Mouse (Mus musculus): Measurements from ENCODE around the gene Wdcp. TPM values are rescaled to one million over a fixed set of nuclear protein-coding genes. Genes with fewer than 3 reads are reported as not detected.

Wdcp gene
- polyA plus RNA-seq, 1 experiment from 2014 or later = 15.0 TPM

GRCm38 (mm10) chr12:4888739-4889138, 45.6 kb downstream of the Wdcp start:
- Histone ChIP-seq H3K9ac (no peak overlapping the region), H3K4me2 (no peak overlapping the region), H3K36me3 (peaks cover 5% of the 10 kb centered on the region; the same call in 1 of the 2 replicates), H3K27ac (no peak overlapping the region), H3K4me3 (no peak overlapping the region), H3K4me1 (replicated peaks) (peaks cover 4% of the 10 kb centered on the region), H3K9me3 (replicated peaks) (no peaks in the 10 kb centered on the region), H3K27me3 (no peaks in the 10 kb centered on the region)
- ATAC-seq (replicated peaks; ENCODE audit: insufficient number of reproducible peaks, insufficient read depth, low FRiP score, low read depth) = no peak

GRCm38 (mm10) chr12:4889251-4889650, 46.1 kb downstream of the Wdcp start:
- Histone ChIP-seq H3K27ac (no peak overlapping the region), H3K4me2 (no peak overlapping the region), H3K36me3 (peaks cover 9% of the 10 kb centered on the region), H3K27me3 (no peaks in the 10 kb centered on the region), H3K9me3 (replicated peaks) (no peaks in the 10 kb centered on the region), H3K4me1 (replicated peaks) (peaks cover 4% of the 10 kb centered on the region), H3K9ac (no peak overlapping the region), H3K4me3 (no peak overlapping the region)
- WGBS = 58% methylated on average over 2 of the region's 2 CpGs
- ATAC-seq (replicated peaks; ENCODE audit: insufficient number of reproducible peaks, insufficient read depth, low FRiP score, low read depth) = no peak

GRCm38 (mm10) chr12:4889891-4890290, 46.8 kb downstream of the Wdcp start:
- Histone ChIP-seq H3K36me3 (peaks cover 12% of the 10 kb centered on the region), H3K27ac (no peak overlapping the region), H3K9me3 (replicated peaks) (no peaks in the 10 kb centered on the region), H3K9ac (no peak overlapping the region), H3K4me2 (no peak overlapping the region), H3K4me3 (no peak overlapping the region), H3K4me1 (replicated peaks) (peaks cover 4% of the 10 kb centered on the region), H3K27me3 (no peaks in the 10 kb centered on the region)
- no peak for ATAC-seq (replicated peaks; ENCODE audit: insufficient number of reproducible peaks, insufficient read depth, low FRiP score, low read depth)
- 84% methylated on average over 1 of the region's 1 CpGs for WGBS

GRCm38 (mm10) chr12:4898024-4898423, 54.9 kb downstream of the Wdcp start:
- Histone ChIP-seq H3K27me3 (no peaks in the 10 kb centered on the region), H3K9ac (no peak overlapping the region), H3K4me2 (no peak overlapping the region), H3K27ac (no peak overlapping the region), H3K9me3 (replicated peaks) (no peaks in the 10 kb centered on the region; the same call in 1 of the 2 replicates), H3K4me1 (replicated peaks) (no peaks in the 10 kb centered on the region), H3K36me3 (peaks cover 9% of the 10 kb centered on the region), H3K4me3 (no peak overlapping the region)
- WGBS = 96% methylated on average over 5 of the region's 5 CpGs
- ATAC-seq (replicated peaks; ENCODE audit: insufficient number of reproducible peaks, insufficient read depth, low FRiP score, low read depth) = no peak

GRCm38 (mm10) chr12:4905946-4906345, 62.8 kb downstream of the Wdcp start:
- WGBS = 79% methylated on average over 7 of the region's 7 CpGs
- no peak for ATAC-seq (replicated peaks; ENCODE audit: insufficient number of reproducible peaks, insufficient read depth, low FRiP score, low read depth)
- Histone ChIP-seq H3K27me3 (no peaks in the 10 kb centered on the region), H3K9ac (no peak overlapping the region), H3K4me2 (no peak overlapping the region), H3K27ac (no peak overlapping the region), H3K4me1 (replicated peaks) (no peaks in the 10 kb centered on the region), H3K9me3 (replicated peaks) (no peaks in the 10 kb centered on the region), H3K4me3 (no peak overlapping the region), H3K36me3 (0 out of 2 replicates have a peak, but pooled peaks cover 3% of the 10 kb centered on the region)

GRCm38 (mm10) chr12:4906476-4906875, 63.4 kb downstream of the Wdcp start:
- WGBS = 46% methylated on average over 7 of the region's 7 CpGs
- Histone ChIP-seq H3K27me3 (no peaks in the 10 kb centered on the region), H3K4me2 (peak overlapping the region; percentile 91), H3K36me3 (0 out of 2 replicates have a peak, but pooled peaks cover 3% of the 10 kb centered on the region), H3K4me1 (replicated peaks) (no peaks in the 10 kb centered on the region), H3K9me3 (replicated peaks) (no peaks in the 10 kb centered on the region), H3K27ac (peak overlapping the region; percentile 91), H3K4me3 (peak overlapping the region; percentile 89), H3K9ac (peak overlapping the region; percentile 93)
- no peak for ATAC-seq (replicated peaks; ENCODE audit: insufficient number of reproducible peaks, insufficient read depth, low FRiP score, low read depth)

GRCm38 (mm10) chr12:4906951-4907906, 64.1 kb downstream of the Wdcp start, which contains the start of gene Ubxn2a:
TSS of gene Ubxn2a (minus strand) at chr12:4907705.
- H3K9me3 ChIP-seq (replicated peaks) = no peaks in the 10 kb centered on the region
- peak within 1 kb of the TSS; percentile 89 for H3K4me3 ChIP-seq
- peak within 1 kb of the TSS; percentile 91 for H3K27ac ChIP-seq
- no peaks in the 10 kb centered on the region for H3K27me3 ChIP-seq
- WGBS = under 1% methylated on average over 110 of the region's 125 CpGs
- H3K4me1 ChIP-seq (replicated peaks) = no peaks in the 10 kb centered on the region
- H3K9ac ChIP-seq = peak within 1 kb of the TSS; percentile 93
- peak within 1 kb of the TSS; percentile 91 for H3K4me2 ChIP-seq
- peak; percentile 95 for ATAC-seq (replicated peaks; ENCODE audit: insufficient number of reproducible peaks, insufficient read depth, low FRiP score, low read depth)
- H3K36me3 ChIP-seq = no peaks in the 10 kb centered on the region

GRCm38 (mm10) chr12:4908391-4908790, 65.3 kb downstream of the Wdcp start:
- Histone ChIP-seq H3K36me3 (no peaks in the 10 kb centered on the region), H3K9me3 (replicated peaks) (no peaks in the 10 kb centered on the region), H3K4me1 (replicated peaks) (no peaks in the 10 kb centered on the region), H3K9ac (no peak overlapping the region), H3K4me3 (no peak overlapping the region), H3K27ac (no peak overlapping the region), H3K4me2 (no peak overlapping the region), H3K27me3 (no peaks in the 10 kb centered on the region)
- WGBS = 86% methylated on average over 7 of the region's 7 CpGs
- ATAC-seq (replicated peaks; ENCODE audit: insufficient number of reproducible peaks, insufficient read depth, low FRiP score, low read depth) = no peak

Other genes starting within 250 kb of the Wdcp start
- 0.15 and 0.19 TPM in 2 replicates for gene Fam228a, start 104.9 kb upstream of the Wdcp start, polyA plus RNA-seq (2015; fragmentation: Nextera tagmentation; extraction: Ambion mirVana)
- gene Pfn4, start 74.3 kb upstream of the Wdcp start, polyA plus RNA-seq (2015; fragmentation: Nextera tagmentation; extraction: Ambion mirVana) = 1.9 and 2.0 TPM in 2 replicates
- 2.1 and 3.0 TPM in 2 replicates for gene Fam228b, start 74.0 kb upstream of the Wdcp start, polyA plus RNA-seq (2015; fragmentation: Nextera tagmentation; extraction: Ambion mirVana)
- gene Sf3b6, start 25.8 kb upstream of the Wdcp start, polyA plus RNA-seq (2015; fragmentation: Nextera tagmentation; extraction: Ambion mirVana) = 97.9 and 107 TPM in 2 replicates
- 8.9 and 10.5 TPM in 2 replicates for gene Fkbp1b, start 1.7 kb upstream of the Wdcp start, polyA plus RNA-seq (2015; fragmentation: Nextera tagmentation; extraction: Ambion mirVana)
- gene Mfsd2b, start 31.1 kb downstream of the Wdcp start, polyA plus RNA-seq (2015; fragmentation: Nextera tagmentation; extraction: Ambion mirVana) = 1.4 and 2.2 TPM in 2 replicates
- 30.1 and 32.1 TPM in 2 replicates for gene Ubxn2a, start 64.4 kb downstream of the Wdcp start, polyA plus RNA-seq (2015; fragmentation: Nextera tagmentation; extraction: Ambion mirVana)
- 6.0 and 6.9 TPM in 2 replicates for gene Atad2b, start 74.0 kb downstream of the Wdcp start, polyA plus RNA-seq (2015; fragmentation: Nextera tagmentation; extraction: Ambion mirVana)